Mouse (Mus musculus) MEL (cell line): ENCODE results near the gene Chd9. TPM values are rescaled to one million over a fixed set of nuclear protein-coding genes. Genes with fewer than 3 reads are reported as not detected.

Experiments
- DNase-seq: peaks from one replicate; pipeline ENCODE4 v3.0.0; 2011; ENCODE audit warnings: low read depth, low spot score
- H3K27ac ChIP-seq: 2 replicates; pipeline ENCODE4 v1.5.1; 2012; ENCODE audit warnings: low read depth, mild to moderate bottlenecking, control low read depth, low read length, moderate library complexity; ENCODE audit not compliant: control insufficient read depth
- H3K27me3 ChIP-seq, 2 experiments: fragments of 150-350 bp in 1 of 2; sonication (generic) in 1 of 2; 2 replicates each; pipeline ENCODE4 v1.6.1; 2012; ENCODE audit warnings: low read length in 2 of 2, mild to moderate bottlenecking in 2 of 2, improper control_type of control experiment in 1 of 2, moderate library complexity in 1 of 2; ENCODE audit not compliant: insufficient read depth in 2 of 2, control insufficient read depth in 1 of 2
- H3K36me3 ChIP-seq, 2 experiments: 2 replicates each; pipeline ENCODE4 v1.6.1; 2012 to 2014; ENCODE audit warnings: low read length in 2 of 2, improper control_type of control experiment in 1 of 2, inconsistent platforms in 1 of 2, mild to moderate bottlenecking in 1 of 2; ENCODE audit not compliant: insufficient read depth in 2 of 2, control insufficient read depth in 1 of 2
- H3K4me1 ChIP-seq, 2 experiments: fragments of 150-350 bp in 1 of 2; sonication (generic) in 1 of 2; 2 replicates each; pipeline ENCODE4 v1.6.1; 2012; ENCODE audit warnings: low read length in 2 of 2, improper control_type of control experiment in 1 of 2, mild to moderate bottlenecking in 1 of 2; ENCODE audit not compliant: insufficient read depth in 2 of 2, control insufficient read depth in 1 of 2
- H3K4me3 ChIP-seq, 2 experiments: fragments of 150-350 bp in 1 of 2; sonication (generic) in 1 of 2; 2 replicates each; pipeline ENCODE4 v1.5.1; 2012; ENCODE audit warnings: low read depth in 2 of 2, low read length in 2 of 2, mild to moderate bottlenecking in 2 of 2, moderate library complexity in 2 of 2, control low read depth in 1 of 2, improper control_type of control experiment in 1 of 2; ENCODE audit not compliant: control insufficient read depth in 1 of 2, insufficient read depth in 1 of 2
- H3K79me2 ChIP-seq: 2 replicates; pipeline ENCODE4 v1.6.1; 2012; ENCODE audit warnings: mild to moderate bottlenecking, low read length, moderate library complexity; ENCODE audit not compliant: control insufficient read depth, poor library complexity, insufficient read depth
- H3K9ac ChIP-seq: 2 replicates; pipeline ENCODE4 v1.6.1; 2012; ENCODE audit warnings: low read depth, mild to moderate bottlenecking, control low read depth, low read length, moderate library complexity; ENCODE audit not compliant: control insufficient read depth, poor library complexity, severe bottlenecking
- H3K9me3 ChIP-seq: fragments of 150-350 bp; sonication (generic); replicated peaks from 2 replicates; pipeline ENCODE4 v1.6.1; 2012; ENCODE audit warnings: mild to moderate bottlenecking, low read length, improper control_type of control experiment, moderate library complexity; ENCODE audit not compliant: insufficient read depth
- CHD2 ChIP-seq: IDR thresholded peaks from 2 replicates; pipeline ENCODE4 v1.6.1; 2011; ENCODE audit warnings: low read length, improper control_type of control experiment
- CTCF ChIP-seq, 3 experiments: IDR thresholded peaks in 2 of 3; conservative IDR thresholded peaks in 1 of 3; 2 replicates each; pipeline ENCODE4 v1.5.1; 2011 to 2012; ENCODE audit warnings: low read length in 3 of 3, low read depth in 2 of 3, mild to moderate bottlenecking in 2 of 3, improper control_type of control experiment in 1 of 3, inconsistent platforms in 1 of 3, mixed read lengths in 1 of 3, moderate library complexity in 1 of 3; ENCODE audit not compliant: control insufficient read depth in 1 of 3, insufficient read depth in 1 of 3, poor library complexity in 1 of 3, severe bottlenecking in 1 of 3
- E2F4 ChIP-seq: IDR thresholded peaks from 2 replicates; pipeline ENCODE4 v1.6.1; 2011; ENCODE audit warnings: low read depth, low read length, improper control_type of control experiment, borderline replicate concordance
- GABPA ChIP-seq: IDR thresholded peaks from 2 replicates; pipeline ENCODE4 v1.6.1; 2012; ENCODE audit warnings: low read depth, mild to moderate bottlenecking, inconsistent platforms, low read length, improper control_type of control experiment, moderate library complexity
- GATA1 ChIP-seq: IDR thresholded peaks from 2 replicates; pipeline ENCODE4 v1.6.1; 2011; ENCODE audit warnings: low read depth, low read length, improper control_type of control experiment
- JUND ChIP-seq: IDR thresholded peaks from 2 replicates; pipeline ENCODE4 v1.6.1; 2011; ENCODE audit warnings: low read depth, mild to moderate bottlenecking, improper control_type of control experiment, low read length
- KAT2A ChIP-seq: conservative IDR thresholded peaks from 2 replicates; pipeline ENCODE4 v1.6.1; 2012; ENCODE audit warnings: low read depth, low read length, improper control_type of control experiment, inconsistent platforms
- MAFK ChIP-seq: IDR thresholded peaks from 2 replicates; pipeline ENCODE4 v1.6.1; 2011; ENCODE audit warnings: low read depth, mild to moderate bottlenecking, low read length, improper control_type of control experiment, borderline replicate concordance
- MAX ChIP-seq: IDR thresholded peaks from 2 replicates; pipeline ENCODE4 v1.6.1; 2011; ENCODE audit warnings: low read length, improper control_type of control experiment
- MAZ ChIP-seq: IDR thresholded peaks from 2 replicates; pipeline ENCODE4 v1.6.1; 2012; ENCODE audit warnings: low read depth, mild to moderate bottlenecking, inconsistent platforms, low read length, improper control_type of control experiment
- MEF2A ChIP-seq: IDR thresholded peaks from 2 replicates; pipeline ENCODE4 v1.6.1; 2014; ENCODE audit warnings: low read depth, mild to moderate bottlenecking, inconsistent platforms, low read length, improper control_type of control experiment; ENCODE audit not compliant: poor library complexity, insufficient replicate concordance, severe bottlenecking; ENCODE audit errors: extremely low read depth
- MXI1 ChIP-seq: IDR thresholded peaks from 2 replicates; pipeline ENCODE4 v1.6.1; 2011; ENCODE audit warnings: mild to moderate bottlenecking, low read depth, low read length, improper control_type of control experiment
- MYB ChIP-seq: IDR thresholded peaks from 2 replicates; pipeline ENCODE4 v1.6.1; 2011; ENCODE audit warnings: mild to moderate bottlenecking, low read depth, low read length, improper control_type of control experiment
- NELFE ChIP-seq: IDR thresholded peaks from 2 replicates; pipeline ENCODE4 v1.6.1; 2011; ENCODE audit warnings: low read depth, low read length, improper control_type of control experiment
- NRF1 ChIP-seq: IDR thresholded peaks from 2 replicates; pipeline ENCODE4 v1.6.1; 2014; ENCODE audit warnings: low read depth, mild to moderate bottlenecking, inconsistent platforms, low read length, improper control_type of control experiment, moderate library complexity; ENCODE audit not compliant: poor library complexity, insufficient read depth, severe bottlenecking
- POLR2AphosphoS2 ChIP-seq: IDR thresholded peaks from 2 replicates; pipeline ENCODE4 v1.6.1; 2011; ENCODE audit warnings: low read length, improper control_type of control experiment
- POLR2AphosphoS5 ChIP-seq: IDR thresholded peaks from 2 replicates; pipeline ENCODE4 v1.6.1; 2012; ENCODE audit warnings: low read depth, borderline replicate concordance, mild to moderate bottlenecking, inconsistent platforms, low read length, moderate library complexity, mixed read lengths
- RAD21 ChIP-seq: IDR thresholded peaks from 2 replicates; pipeline ENCODE4 v1.6.1; 2011; ENCODE audit warnings: mild to moderate bottlenecking, low read depth, low read length, improper control_type of control experiment
- TAL1 ChIP-seq: IDR thresholded peaks from 2 replicates; pipeline ENCODE4 v1.6.1; 2012; ENCODE audit warnings: mild to moderate bottlenecking, inconsistent platforms, low read length, moderate library complexity, mixed read lengths
- TBP ChIP-seq: IDR thresholded peaks from 2 replicates; pipeline ENCODE4 v1.8.0; 2011; ENCODE audit warnings: low read depth, low read length, improper control_type of control experiment
- USF1 ChIP-seq: IDR thresholded peaks from 2 replicates; pipeline ENCODE4 v1.6.1; 2014; ENCODE audit warnings: low read depth, mild to moderate bottlenecking, inconsistent platforms, low read length, improper control_type of control experiment, moderate library complexity
- USF2 ChIP-seq, 2 experiments: IDR thresholded peaks; 2 replicates each; pipeline ENCODE4 v1.6.1; 2011 to 2012; ENCODE audit warnings: improper control_type of control experiment in 2 of 2, low read length in 2 of 2, borderline replicate concordance in 1 of 2, inconsistent platforms in 1 of 2, low read depth in 1 of 2, mild to moderate bottlenecking in 1 of 2; ENCODE audit not compliant: insufficient read depth in 1 of 2
- ZC3H11A ChIP-seq: IDR thresholded peaks from 2 replicates; pipeline ENCODE4 v1.6.1; 2012; ENCODE audit warnings: low read depth, mild to moderate bottlenecking, inconsistent platforms, low read length, improper control_type of control experiment
- ZKSCAN1 ChIP-seq: IDR thresholded peaks from 2 replicates; pipeline ENCODE4 v1.6.1; 2012; ENCODE audit warnings: low read depth, mild to moderate bottlenecking, inconsistent platforms, low read length, improper control_type of control experiment, moderate library complexity
- ZMIZ1 ChIP-seq: IDR thresholded peaks from 2 replicates; pipeline ENCODE4 v1.6.1; 2012; ENCODE audit warnings: low read depth, mild to moderate bottlenecking, inconsistent platforms, low read length, improper control_type of control experiment, moderate library complexity
- polyA plus RNA-seq, 2 experiments: library from polyadenylated mRNA; stranded (reverse) in 1 of 2; unstranded in 1 of 2; fragments of >175 nt in 1 of 2; fragments of >200 nt in 1 of 2; gene quantifications; 2 replicates each; pipeline versions ENCODE4 v1.2.1 to v1.2.4; 2012; ENCODE audit warnings: low replicate concordance in 2 of 2, low read depth in 1 of 2; ENCODE audit not compliant: insufficient read length in 2 of 2, insufficient read depth in 1 of 2, missing spikeins in 1 of 2
- total RNA-seq: library from RNA; depleted of rRNA; stranded (reverse); fragments of 300-350 nt; gene quantifications from 2 replicates; pipeline ENCODE4 v1.2.3, GENCODE M21; 2012

Chd9 gene
- total and polyA plus RNA-seq, 3 experiments: 5.9 to 87.4 (median 40.3) TPM

DNA sequence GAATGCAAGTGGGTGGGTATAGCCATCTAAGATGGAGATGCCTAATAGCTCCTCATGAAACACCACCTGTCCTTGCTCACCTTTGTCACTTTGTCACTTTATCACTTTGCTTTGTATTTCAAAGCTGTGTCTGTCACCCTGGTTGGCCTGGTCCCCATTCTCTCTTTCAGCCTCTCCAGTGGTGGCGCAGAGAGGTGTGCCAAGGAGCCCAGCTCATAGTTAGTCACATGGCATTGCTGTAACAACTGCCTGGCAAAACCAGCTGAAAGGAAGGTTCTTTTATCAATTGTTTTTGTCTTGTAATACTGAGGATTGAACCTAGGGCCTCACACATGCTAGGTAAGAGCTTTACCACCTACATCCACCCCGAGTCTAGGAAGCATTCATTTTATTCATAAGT is 38.9 kb downstream of the Chd9 start:
- Histone ChIP-seq H3K27ac (no peak overlapping the region), H3K9me3 (no peaks in the 10 kb centered on the region), H3K79me2 (no peaks in the 10 kb centered on the region), H3K4me3 (no peak overlapping the region), H3K36me3 (peaks cover 0 to 2% of the 10 kb centered on the region in 2 experiments; a peak in 2 of 4 replicates), H3K27me3 (no peaks in the 10 kb centered on the region)
- DNase-seq: no peak
- TF ChIP-seq NRF1 (no peak), POLR2AphosphoS2 (no peak), E2F4 (no peak), MXI1 (no peak), CTCF (IDR thresholded peaks at IDR 0.05 in 2 of 3, conservative IDR thresholded peaks at IDR 0.05 in 1 of 3; ENCODE audit: control insufficient read depth in 1 of 3, insufficient read depth in 1 of 3, low read depth in 2 of 3, low read length in 3 of 3, poor library complexity in 1 of 3, severe bottlenecking in 1 of 3) (no peak), RAD21 (no peak), CHD2 (no peak), ZKSCAN1 (no peak), POLR2AphosphoS5 (no peak), JUND (no peak), MAZ (no peak), USF1 (no peak), TAL1 (no peak)
- TF ChIP-seq, all 39 proteins: peak for 0
- Histone ChIP-seq H3K4me1 (peaks cover 0 to 4% of the 10 kb centered on the region in 2 experiments; a peak in 1 of 4 replicates), H3K9ac (no peak overlapping the region)

DNA sequence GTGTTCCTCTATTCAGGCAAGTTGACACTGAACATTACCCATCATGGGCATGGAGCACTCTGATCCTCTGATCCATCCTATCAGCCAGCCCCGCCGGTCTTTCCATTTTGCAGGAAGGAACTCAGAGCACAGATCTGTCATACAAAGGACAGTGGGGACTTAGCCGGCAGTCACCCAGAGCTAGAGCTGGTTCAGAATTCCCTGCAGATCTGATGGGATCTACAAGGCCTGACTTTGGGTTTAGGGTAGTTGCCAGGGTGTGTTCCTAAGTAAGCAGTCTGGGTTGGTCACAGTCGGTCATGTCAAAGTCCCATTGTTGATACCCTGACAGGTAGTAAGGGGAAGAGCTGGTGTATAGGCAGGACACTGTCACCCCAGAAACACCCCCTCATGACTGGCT is 39.8 kb downstream of the Chd9 start:
- TF ChIP-seq MYB (no peak), GABPA (no peak), NELFE (no peak), ZMIZ1 (no peak), TBP (no peak), ZC3H11A (no peak), JUND (no peak), KAT2A (no peak), USF2 (IDR thresholded peaks at IDR 0.05; ENCODE audit: borderline replicate concordance in 1 of 2, insufficient read depth in 1 of 2, low read depth in 1 of 2, low read length in 2 of 2) (no peak), MAX (no peak), MEF2A (no peak), GATA1 (no peak), MAFK (no peak), TAL1 (no peak)
- Histone ChIP-seq H3K27ac (no peak overlapping the region), H3K9ac (no peak overlapping the region), H3K4me1 (peaks cover 0 to 4% of the 10 kb centered on the region in 2 experiments; a peak in 1 of 4 replicates), H3K9me3 (no peaks in the 10 kb centered on the region), H3K27me3 (no peaks in the 10 kb centered on the region), H3K36me3 (peaks cover 0 to 2% of the 10 kb centered on the region in 2 experiments; a peak in 2 of 4 replicates), H3K4me3 (no peak overlapping the region), H3K79me2 (no peaks in the 10 kb centered on the region)
- no peak for DNase-seq
